Mouse (Mus musculus) cerebellum, postnatal 36 days (tissue): ENCODE results near the gene Lrrc39.

ENCODE experiments used
- DNase-seq, 2 experiments: peaks; one replicate each; pipeline ENCODE4 v3.0.0; 2021 to 2022; ENCODE audit warnings: mixed read lengths in 2 of 2

Lrrc39 gene

GRCm38 (mm10) chr3:116614295-116614892 is 51.6 kb downstream of the Lrrc39 start, which contains the start of gene Trmt13:
Trmt13 (minus strand) TSS chr3:116614587.
- DNase-seq: no peak

- no peak for DNase-seq
Measured at GRCm38 (mm10) chr3:116615318-116616068, 52.7 kb downstream of the Lrrc39 start.

DNA sequence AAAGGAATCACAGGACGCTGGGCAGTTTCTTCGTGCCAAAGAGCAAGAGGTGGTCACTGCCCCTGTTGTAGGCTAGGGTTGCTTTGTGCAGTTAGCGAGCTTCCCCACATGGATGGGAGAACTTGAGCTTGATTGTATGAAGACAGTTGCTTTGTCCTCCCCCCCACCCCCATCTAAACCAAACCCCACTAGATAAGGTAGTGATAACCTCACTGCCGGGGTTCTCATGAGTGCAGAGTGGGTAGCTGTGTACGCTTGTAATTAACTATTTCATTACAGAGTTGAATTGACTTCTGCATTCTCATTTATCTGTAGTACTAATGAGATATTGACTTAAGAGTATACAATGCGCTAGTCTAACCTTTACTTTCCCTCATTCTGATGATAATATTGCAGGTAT is 56.1 kb downstream of the Lrrc39 start:
- no peak for DNase-seq

- DNase-seq: no peak
Measured at GRCm38 (mm10) chr3:116620636-116621370, 58.0 kb downstream of the Lrrc39 start.

GRCm38 (mm10) chr3:116622641-116623040 is 59.9 kb downstream of the Lrrc39 start:
- DNase-seq: no peak

- no peak for DNase-seq
Measured at GRCm38 (mm10) chr3:116631459-116631858, 68.7 kb downstream of the Lrrc39 start.
